Mouse (Mus musculus) ovary, postnatal 10 days (tissue): Measurements from ENCODE around the gene Pcnx3.

ENCODE experiments used
- DNase-seq: peaks from one replicate; pipeline ENCODE4 v3.0.0; 2022; ENCODE audit warnings: low spot score

Pcnx3 gene

GRCm38 (mm10) chr19:5638416-5639005, 50.2 kb downstream of the Pcnx3 start:
- no peak for DNase-seq

- peak; percentile 89 for DNase-seq
These were observed 51.4 kb downstream of the Pcnx3 start, which contains the start of gene Rela for GRCm38 (mm10) chr19:5637069-5638047. Gene Rela (plus strand): TSS chr19:5637483.

- no peak for DNase-seq
These were observed 52.1 kb downstream of the Pcnx3 start for GRCm38 (mm10) chr19:5636571-5637041.

GRCm38 (mm10) chr19:5636036-5636570, 52.6 kb downstream of the Pcnx3 start:
- DNase-seq, result no peak

- DNase-seq, result no peak
These were observed 56.6 kb downstream of the Pcnx3 start for GRCm38 (mm10) chr19:5632120-5632519.

- DNase-seq, result no peak
These were observed 58.8 kb downstream of the Pcnx3 start for GRCm38 (mm10) chr19:5629907-5630306.

GRCm38 (mm10) chr19:5625311-5625710, 63.4 kb downstream of the Pcnx3 start:
- no peak for DNase-seq

- DNase-seq, result no peak
These were observed 66.8 kb downstream of the Pcnx3 start for GRCm38 (mm10) chr19:5621884-5622283.

- no peak for DNase-seq
These were observed 68.7 kb downstream of the Pcnx3 start for GRCm38 (mm10) chr19:5620007-5620406.

GRCm38 (mm10) chr19:5614953-5615352, 73.8 kb downstream of the Pcnx3 start:
- DNase-seq, result no peak
